Mouse (Mus musculus) liver, adult 2 months (tissue): ENCODE measurements around the gene Ccpg1.

Experiments used
- CTCF ChIP-seq: fragments of 200-500 bp; IDR thresholded peaks from 2 replicates; pipeline ENCODE4 v1.5.1; 2011; ENCODE audit warnings: low read depth, low read length, control low read depth
- POLR2A ChIP-seq: fragments of 200-500 bp; IDR thresholded peaks from 2 replicates; pipeline ENCODE4 v1.6.1; 2011; ENCODE audit warnings: low read length, control low read depth; ENCODE audit not compliant: insufficient read depth; ENCODE audit errors: extremely low read depth

GRCm38 (mm10) chr9:73006175-73006574 is 20.9 kb downstream of the Ccpg1 start:
- TF ChIP-seq POLR2A (no peak), CTCF (no peak)
